Mouse (Mus musculus): ENCODE measurements around the gene Lalba. TPM values are rescaled to one million over a fixed set of nuclear protein-coding genes. Genes with fewer than 3 reads are reported as not detected.

Gene Lalba
- polyA plus RNA-seq, 2 experiments: not detected

GRCm38 (mm10) chr15:98492102-98492501, 9.6 kb upstream of the Lalba start, which contains the start of gene Olfr279:
Gene Olfr279 (plus strand): TSS chr15:98492402.
- Histone ChIP-seq H3K27ac (no peak within 1 kb of the TSS), H3K4me3 (ENCODE audit: insufficient read depth in 1 of 2, low read depth in 2 of 2, low read length in 2 of 2) (no peak within 1 kb of the TSS), H3K4me1 (replicated peaks; ENCODE audit: control insufficient read depth in 2 of 2, insufficient read depth in 2 of 2, low read length in 1 of 2) (no peaks in the 10 kb centered on the region), H3K9me3 (ENCODE audit: control insufficient read depth, low read length) (no peaks in the 10 kb centered on the region), H3K9ac (replicated peaks) (no peak within 1 kb of the TSS), H3K4me2 (ENCODE audit: low read depth) (no peak within 1 kb of the TSS), H3K27me3 (ENCODE audit: control insufficient read depth, insufficient read depth, low read length) (no peaks in the 10 kb centered on the region), H3K36me3 (replicated peaks; ENCODE audit: control insufficient read depth, insufficient read depth, low read depth) (no peaks in the 10 kb centered on the region)
- no peak for TF ChIP-seq EP300 (IDR thresholded peaks at IDR 0.05; ENCODE audit: low read depth)
- no peak for DNase-seq (ENCODE audit: low read depth in 3 of 3, low spot score in 3 of 3)
- ATAC-seq (ENCODE audit: insufficient read depth): no peak
- WGBS (ENCODE audit: insufficient replicate concordance): 27% methylated on average over 4 of the region's 4 CpGs

- TF ChIP-seq EP300 (IDR thresholded peaks at IDR 0.05; ENCODE audit: low read depth): no peak
- Histone ChIP-seq H3K36me3 (replicated peaks; ENCODE audit: control insufficient read depth, insufficient read depth, low read depth) (no peaks in the 10 kb centered on the region), H3K27ac (no peak overlapping the region), H3K4me3 (ENCODE audit: insufficient read depth in 1 of 2, low read depth in 2 of 2, low read length in 2 of 2) (no peak overlapping the region), H3K4me2 (ENCODE audit: low read depth) (no peak overlapping the region), H3K9ac (replicated peaks) (no peak overlapping the region), H3K4me1 (replicated peaks; ENCODE audit: control insufficient read depth in 2 of 2, insufficient read depth in 2 of 2, low read length in 1 of 2) (no peaks in the 10 kb centered on the region), H3K9me3 (ENCODE audit: control insufficient read depth, low read length) (no peaks in the 10 kb centered on the region), H3K27me3 (ENCODE audit: control insufficient read depth, insufficient read depth, low read length) (no peaks in the 10 kb centered on the region)
- no peak for DNase-seq (ENCODE audit: low read depth in 3 of 3, low spot score in 3 of 3)
- ATAC-seq (ENCODE audit: insufficient read depth): no peak
- WGBS (ENCODE audit: insufficient replicate concordance): 46% methylated on average over 2 of the region's 2 CpGs
Observed at GRCm38 (mm10) chr15:98491332-98491731, 8.8 kb upstream of the Lalba start.

- H3K36me3 ChIP-seq (replicated peaks; ENCODE audit: control insufficient read depth, insufficient read depth, low read depth): no peaks in the 10 kb centered on the region
- H3K9me3 ChIP-seq (ENCODE audit: control insufficient read depth, low read length): no peaks in the 10 kb centered on the region
- 0 out of 4 replicates have a peak, but pooled peaks cover 0 to 2% of the 10 kb centered on the region in 2 experiments for H3K4me1 ChIP-seq (replicated peaks; ENCODE audit: control insufficient read depth in 2 of 2, insufficient read depth in 2 of 2, low read length in 1 of 2)
- no peak overlapping the region for H3K4me2 ChIP-seq (ENCODE audit: low read depth)
- no peak overlapping the region for H3K27ac ChIP-seq
- 57% methylated on average over 8 of the region's 8 CpGs for WGBS (ENCODE audit: insufficient replicate concordance)
- no peak for TF ChIP-seq CTCF (IDR thresholded peaks at IDR 0.05; ENCODE audit: low read depth)
- TF ChIP-seq EP300 (IDR thresholded peaks at IDR 0.05; ENCODE audit: low read depth): no peak
- ATAC-seq (ENCODE audit: insufficient read depth): no peak
- no peak for DNase-seq (ENCODE audit: low read depth in 3 of 3, low spot score in 3 of 3)
- no peak overlapping the region for H3K4me3 ChIP-seq (ENCODE audit: insufficient read depth in 1 of 2, low read depth in 2 of 2, low read length in 2 of 2)
- H3K9ac ChIP-seq (replicated peaks): no peak overlapping the region
- H3K27me3 ChIP-seq (ENCODE audit: control insufficient read depth, insufficient read depth, low read length): no peaks in the 10 kb centered on the region
Observed at GRCm38 (mm10) chr15:98486433-98487021, 4.0 kb upstream of the Lalba start.

GRCm38 (mm10) chr15:98483907-98484886, 1.7 kb upstream of the Lalba start:
- Histone ChIP-seq H3K9ac (replicated peaks) (no peak overlapping the region), H3K36me3 (replicated peaks; ENCODE audit: control insufficient read depth, insufficient read depth, low read depth) (no peaks in the 10 kb centered on the region), H3K9me3 (ENCODE audit: control insufficient read depth, low read length) (no peaks in the 10 kb centered on the region), H3K27ac (no peak overlapping the region), H3K4me1 (replicated peaks; ENCODE audit: control insufficient read depth in 2 of 2, insufficient read depth in 2 of 2, low read length in 1 of 2) (0 out of 4 replicates have a peak, but pooled peaks cover 0 to 2% of the 10 kb centered on the region in 2 experiments), H3K4me3 (ENCODE audit: insufficient read depth in 1 of 2, low read depth in 2 of 2, low read length in 2 of 2) (no peak overlapping the region), H3K4me2 (ENCODE audit: low read depth) (no peak overlapping the region), H3K27me3 (ENCODE audit: control insufficient read depth, insufficient read depth, low read length) (no peaks in the 10 kb centered on the region)
- TF ChIP-seq CTCF (IDR thresholded peaks at IDR 0.05; ENCODE audit: low read depth) (no peak), EP300 (IDR thresholded peaks at IDR 0.05; ENCODE audit: low read depth) (no peak)
- DNase-seq (ENCODE audit: low read depth in 3 of 3, low spot score in 3 of 3): no peak
- no peak for ATAC-seq (ENCODE audit: insufficient read depth)
- WGBS (ENCODE audit: insufficient replicate concordance): 34% methylated on average over 18 of the region's 18 CpGs

GRCm38 (mm10) chr15:98479568-98480102, 2.9 kb downstream of the Lalba start:
- no peak overlapping the region for H3K4me2 ChIP-seq (ENCODE audit: low read depth)
- DNase-seq (ENCODE audit: low read depth in 3 of 3, low spot score in 3 of 3) (no peak), ATAC-seq (ENCODE audit: insufficient read depth) (no peak)
- H3K9me3 ChIP-seq (ENCODE audit: control insufficient read depth, low read length): no peaks in the 10 kb centered on the region
- no peaks in the 10 kb centered on the region for H3K36me3 ChIP-seq (replicated peaks; ENCODE audit: control insufficient read depth, insufficient read depth, low read depth)
- H3K27ac ChIP-seq: no peak overlapping the region
- 49% methylated on average over 7 of the region's 7 CpGs for WGBS (ENCODE audit: insufficient replicate concordance)
- no peaks in the 10 kb centered on the region for H3K27me3 ChIP-seq (ENCODE audit: control insufficient read depth, insufficient read depth, low read length)
- TF ChIP-seq EP300 (IDR thresholded peaks at IDR 0.05; ENCODE audit: low read depth): no peak
- H3K4me3 ChIP-seq (ENCODE audit: insufficient read depth in 1 of 2, low read depth in 2 of 2, low read length in 2 of 2): no peak overlapping the region
- H3K4me1 ChIP-seq (replicated peaks; ENCODE audit: control insufficient read depth in 2 of 2, insufficient read depth in 2 of 2, low read length in 1 of 2): 0 out of 4 replicates have a peak, but pooled peaks cover 0 to 2% of the 10 kb centered on the region in 2 experiments
- no peak overlapping the region for H3K9ac ChIP-seq (replicated peaks)

Measured in liver, embryonic 14.5 days (tissue).